ENCODE assay signal across 12 mouse cellular contexts in the genomic region with DNA sequence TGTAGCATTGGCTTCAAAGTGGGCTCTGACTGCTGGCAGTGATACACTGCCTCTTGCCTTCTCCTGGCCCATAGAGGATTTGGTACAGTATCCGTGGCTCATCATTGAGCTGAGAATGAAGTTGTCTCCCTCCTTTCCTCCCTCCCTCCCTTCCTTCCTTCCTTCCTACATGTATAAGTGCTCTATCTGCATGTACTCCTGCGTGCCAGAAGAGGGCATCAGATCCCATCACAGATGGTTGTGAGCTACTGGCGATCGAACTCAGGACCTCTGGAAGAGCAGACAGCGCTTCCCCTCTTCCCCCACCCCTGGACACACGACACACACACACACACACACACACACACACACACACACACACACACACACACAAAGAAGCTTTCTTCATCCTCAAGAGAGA. TPM values are rescaled to one million over a fixed set of nuclear protein-coding genes. Genes with fewer than 3 reads are reported as not detected.
DNase-seq lines count a peak whose midpoint lies in the region; ATAC-seq and TF ChIP-seq lines count a peak whose summit lies in the region.
"Had no signal": no experiment of that assay in that cellular context is flagged by ENCODE, and none has a peak within 500 bp of the region (broad histone marks: within the 10 kb centered on the region; RNA-seq: fewer than 3 reads in every experiment).

No protein-coding gene starts in this region.

- no peak for DNase-seq in cerebellum, adult 2 months
- DNase-seq in liver, postnatal 0 days, result no peak
- peak; percentile 75 for DNase-seq in ES-CJ7 (ENCODE audit: low read depth, low spot score)
- DNase-seq in frontal cortex, postnatal 36 days (ENCODE audit: low spot score in 2 of 2), result no peak

- no peak for ATAC-seq in cerebellum, adult (ENCODE audit: insufficient number of reproducible peaks, low FRiP score, low TSS enrichment)
- ATAC-seq in liver, postnatal 0 days, result 0 out of 2 replicates have a peak, but pooled peaks have one; percentile 36
- no peak for ATAC-seq in liver, embryonic 12.5 days
- ATAC-seq in granulocyte monocyte progenitor cell, adult 5-6 weeks (replicated peaks; ENCODE audit: poor library complexity, severe bottlenecking), result 0 out of 2 replicates have a peak, but pooled peaks have one; percentile 21
- ATAC-seq in heart, embryonic 12.5 days (ENCODE audit: insufficient number of reproducible peaks, low FRiP score), result no peak

- 61% methylated on average over 6 of the region's 6 CpGs for WGBS in cerebellum, adult 2 months
- WGBS in liver, postnatal 0 days (ENCODE audit: insufficient replicate concordance), result 47% methylated on average over 5 of the region's 6 CpGs
- WGBS in liver, embryonic 12.5 days (ENCODE audit: insufficient replicate concordance), result 30% methylated on average over 6 of the region's 6 CpGs
- WGBS in heart, embryonic 12.5 days, result 46% methylated on average over 5 of the region's 6 CpGs

- H3K36me3 ChIP-seq in liver, postnatal 0 days (replicated peaks; ENCODE audit: insufficient read depth, low read length), result no peaks in the 10 kb centered on the region
- no peaks in the 10 kb centered on the region for H3K36me3 ChIP-seq in liver, embryonic 12.5 days
- no peaks in the 10 kb centered on the region for H3K36me3 ChIP-seq in heart, embryonic 12.5 days
- H3K36me3 ChIP-seq: heart, embryonic 13.5 days had no signal

- no peak overlapping the region for H3K27ac ChIP-seq in cerebellum, adult 2 months (ENCODE audit: insufficient read depth, low read length)
- H3K27ac ChIP-seq in liver, postnatal 0 days (ENCODE audit: low read depth), result no peak overlapping the region
- no peak overlapping the region for H3K27ac ChIP-seq in liver, embryonic 12.5 days
- H3K27ac ChIP-seq in heart, embryonic 12.5 days (ENCODE audit: poor library complexity, severe bottlenecking), result no peak overlapping the region
- H3K27ac ChIP-seq: heart, embryonic 13.5 days had no signal

- H3K9me3 ChIP-seq in liver, postnatal 0 days (ENCODE audit: low read length), result no peaks in the 10 kb centered on the region
- H3K9me3 ChIP-seq in liver, embryonic 12.5 days (replicated peaks), result no peaks in the 10 kb centered on the region
- no peaks in the 10 kb centered on the region for H3K9me3 ChIP-seq in heart, embryonic 12.5 days (replicated peaks)
- H3K9me3 ChIP-seq: heart, embryonic 13.5 days had no signal

- no peak overlapping the region for H3K4me3 ChIP-seq in cerebellum, adult 2 months (replicated peaks; ENCODE audit: insufficient read depth, low read depth, low read length)
- no peak overlapping the region for H3K4me3 ChIP-seq in liver, postnatal 0 days (ENCODE audit: low read depth, low read length)
- H3K4me3 ChIP-seq in liver, embryonic 12.5 days, result no peak overlapping the region
- H3K4me3 ChIP-seq in heart, embryonic 12.5 days, result no peak overlapping the region
- H3K4me3 ChIP-seq: heart, embryonic 13.5 days had no signal

- no peak for TF ChIP-seq EP300 in liver, postnatal 0 days (IDR thresholded peaks at IDR 0.05; ENCODE audit: low read depth)

- H3K9ac ChIP-seq in liver, postnatal 0 days (replicated peaks), result no peak overlapping the region
- H3K9ac ChIP-seq in liver, embryonic 12.5 days, result no peak overlapping the region
- H3K9ac ChIP-seq in heart, embryonic 12.5 days, result no peak overlapping the region
- H3K9ac ChIP-seq: heart, embryonic 13.5 days had no signal

- TF ChIP-seq CTCF in cerebellum, adult 2 months (IDR thresholded peaks at IDR 0.05; ENCODE audit: borderline replicate concordance, insufficient read depth, low read depth, low read length), result peak; percentile 53
- peak; percentile 73 for TF ChIP-seq CTCF in liver, postnatal 0 days (IDR thresholded peaks at IDR 0.05; ENCODE audit: low read depth)

- peaks cover 24% of the 10 kb centered on the region for H3K4me1 ChIP-seq in cerebellum, adult 2 months (ENCODE audit: control insufficient read depth, insufficient read depth, low read length)
- H3K4me1 ChIP-seq in liver, postnatal 0 days (ENCODE audit: insufficient read depth), result peaks cover 3% of the 10 kb centered on the region; the same call in 1 of the 2 replicates
- H3K4me1 ChIP-seq in liver, embryonic 12.5 days, result peaks cover 10% of the 10 kb centered on the region
- peaks cover 6% of the 10 kb centered on the region for H3K4me1 ChIP-seq in heart, embryonic 12.5 days (replicated peaks)

- H3K27me3 ChIP-seq in cerebellum, adult 2 months (ENCODE audit: control insufficient read depth, insufficient read depth, low read length), result no peaks in the 10 kb centered on the region
- no peaks in the 10 kb centered on the region for H3K27me3 ChIP-seq in liver, postnatal 0 days (ENCODE audit: insufficient read depth, low read length)
- peaks cover 20% of the 10 kb centered on the region for H3K27me3 ChIP-seq in liver, embryonic 12.5 days (replicated peaks)
- no peaks in the 10 kb centered on the region for H3K27me3 ChIP-seq in heart, embryonic 12.5 days (replicated peaks)
- H3K27me3 ChIP-seq: heart, embryonic 13.5 days had no signal

- no peak for TF ChIP-seq POLR2A in cerebellum, adult 2 months (IDR thresholded peaks at IDR 0.05; ENCODE audit: borderline replicate concordance, insufficient read depth, low read length)

- no peak overlapping the region for H3K4me2 ChIP-seq in liver, postnatal 0 days (ENCODE audit: low read depth, low read length)
- no peak overlapping the region for H3K4me2 ChIP-seq in liver, embryonic 12.5 days
- no peak overlapping the region for H3K4me2 ChIP-seq in heart, embryonic 12.5 days

RNA-seq across cellular contexts. Expression of a gene that starts 56.7 kb away (rescaled TPM):
- not detected in 2 replicates for polyA plus RNA-seq in cerebellum, adult 2 months (2012; rRNA removed)
- polyA plus RNA-seq in liver, postnatal 0 days (2015; fragmentation: Nextera tagmentation; extraction: Ambion mirVana), result not detected in 2 replicates
- polyA plus RNA-seq in liver, embryonic 12.5 days (2016; fragmentation: Nextera tagmentation; extraction: Ambion mirVana), result not detected in 2 replicates
- not detected in 2 replicates for total RNA-seq in granulocyte monocyte progenitor cell, adult 5-6 weeks (2014; fragmentation: Nextera tagmentation)
- total RNA-seq in granulocyte monocyte progenitor cell, adult 5-6 weeks (2017), result not detected in 2 replicates
- polyA plus RNA-seq in heart, embryonic 12.5 days (2016; fragmentation: Nextera tagmentation; extraction: Ambion mirVana), result not detected in 2 replicates
- total RNA-seq: ES-E14 had no signal
- polyA plus RNA-seq: heart, embryonic 13.5 days; lung, embryonic 16.5 days; stomach, embryonic 16.5 days had no signal

Comparison
In these comparisons a context has a peak if more than half of its experiments do, and no peak if none do; other contexts are left out.
1. ATAC-seq: peak in liver, postnatal 0 days (single experiment) and granulocyte monocyte progenitor cell, adult 5-6 weeks (single experiment); none in cerebellum, adult (single experiment), liver, embryonic 12.5 days (single experiment) and heart, embryonic 12.5 days (single experiment).